Mouse (Mus musculus) heart, adult 2 months (tissue): ENCODE measurements around the gene Sirt1. TPM values are rescaled to one million over a fixed set of nuclear protein-coding genes. Genes with fewer than 3 reads are reported as not detected.
A peak's percentile ranks its signal among the peaks of the same experiment; 100 is the strongest.

ENCODE experiments used
- DNase-seq, 2 experiments: peaks; one replicate each; pipeline ENCODE4 v3.0.0; 2021
- H3K27ac ChIP-seq: fragments of 200-600 bp; 2 replicates; pipeline ENCODE4 v1.8.1; 2022
- H3K27me3 ChIP-seq: fragments of 200-500 bp; 2 replicates; pipeline ENCODE4 v1.6.1; 2012; ENCODE audit warnings: mild to moderate bottlenecking, low read length, inconsistent platforms, mixed read lengths; ENCODE audit not compliant: control insufficient read depth, insufficient read depth
- H3K36me3 ChIP-seq: fragments of 200-500 bp; 2 replicates; pipeline ENCODE4 v1.6.1; 2012; ENCODE audit warnings: low read length, inconsistent platforms; ENCODE audit not compliant: control insufficient read depth, insufficient read depth
- H3K4me1 ChIP-seq: fragments of 200-500 bp; 2 replicates; pipeline ENCODE4 v1.6.1; 2011; ENCODE audit warnings: low read length; ENCODE audit not compliant: control insufficient read depth, insufficient read depth
- H3K4me3 ChIP-seq: fragments of 200-600 bp; 2 replicates; pipeline ENCODE4 v1.8.1; 2022
- H3K79me2 ChIP-seq: fragments of 200-500 bp; replicated peaks from 2 replicates; pipeline ENCODE4 v1.6.1; 2012; ENCODE audit warnings: mild to moderate bottlenecking, inconsistent platforms, low read length, moderate library complexity, mixed read lengths; ENCODE audit not compliant: control insufficient read depth, insufficient read depth
- H3K9ac ChIP-seq: fragments of 200-500 bp; 2 replicates; pipeline ENCODE4 v1.6.1; 2012; ENCODE audit warnings: low read depth, mild to moderate bottlenecking, control low read depth, inconsistent platforms, low read length, mixed read lengths
- CTCF ChIP-seq: fragments of 200-600 bp; IDR thresholded peaks from 2 replicates; pipeline ENCODE4 v1.8.1; 2022; ENCODE audit warnings: antibody characterized with exemption, mild to moderate bottlenecking, moderate library complexity
- EP300 ChIP-seq: fragments of 200-500 bp; IDR thresholded peaks from 2 replicates; pipeline ENCODE4 v1.6.1; 2011; ENCODE audit warnings: low read depth, low read length, control low read depth; ENCODE audit not compliant: insufficient read depth
- POLR2A ChIP-seq: fragments of 200-500 bp; IDR thresholded peaks from 2 replicates; pipeline ENCODE4 v1.6.1; 2011; ENCODE audit warnings: mild to moderate bottlenecking, low read depth, low read length, control low read depth; ENCODE audit not compliant: insufficient read depth
- WGBS: fragments of 180-500 bp; shearing (Covaris S2); methylation state at CpG from one replicate; pipeline ENCODE4 v1.1.7; 2018; 5-methylcytosine and 5-hydroxymethylcytosine counted together
- intact Hi-C: fragments of 180-260 bp; cut with DNase I; formaldehyde crosslinking; loops from one replicate; pipeline ENCODE4 v1.15.1; 2025
- polyA plus RNA-seq: library from polyadenylated mRNA; depleted of rRNA; stranded (reverse); fragments of >200 nt; gene quantifications from 2 replicates; pipeline ENCODE4 v1.2.3, GENCODE M21; 2012
- total RNA-seq, 2 experiments: library from RNA; stranded (reverse); gene quantifications; 2 replicates each; pipeline ENCODE4 v1.2.3; 2021

Gene Sirt1
- total and polyA plus RNA-seq, 3 experiments, result 2.5 to 11.5 (median 10.4) TPM

- no peak for DNase-seq
- intact Hi-C loops, result no loop called here
- WGBS, result 81% methylated on average over 3 of the region's 3 CpGs
- Histone ChIP-seq H3K79me2 (no peaks in the 10 kb centered on the region), H3K4me1 (no peaks in the 10 kb centered on the region), H3K27ac (no peak overlapping the region), H3K4me3 (no peak overlapping the region), H3K9ac (no peak overlapping the region), H3K27me3 (no peaks in the 10 kb centered on the region), H3K36me3 (no peaks in the 10 kb centered on the region)
- TF ChIP-seq CTCF, result no peak
- TF ChIP-seq POLR2A, result no peak
- TF ChIP-seq EP300, result no peak
Observed at GRCm38 (mm10) chr10:63348291-63348690, 33.2 kb downstream of the Sirt1 start.

GRCm38 (mm10) chr10:63344751-63345150 lies 36.8 kb downstream of the Sirt1 start:
- Histone ChIP-seq H3K4me3 (no peak overlapping the region), H3K27me3 (no peaks in the 10 kb centered on the region), H3K9ac (no peak overlapping the region), H3K79me2 (no peaks in the 10 kb centered on the region), H3K36me3 (no peaks in the 10 kb centered on the region), H3K27ac (no peak overlapping the region), H3K4me1 (no peaks in the 10 kb centered on the region)
- no peak for DNase-seq
- no peak for TF ChIP-seq EP300
- no peak for TF ChIP-seq POLR2A
- no peak for TF ChIP-seq CTCF
- intact Hi-C loops, result no loop called here
- 92% methylated on average over 3 of the region's 3 CpGs for WGBS

GRCm38 (mm10) chr10:63341351-63341750 lies 40.2 kb downstream of the Sirt1 start:
- DNase-seq, result no peak
- no peaks in the 10 kb centered on the region for H3K27me3 ChIP-seq
- intact Hi-C loops, result no loop called here

GRCm38 (mm10) chr10:63338914-63339643 lies 42.4 kb downstream of the Sirt1 start:
- Histone ChIP-seq H3K36me3 (peaks cover 8% of the 10 kb centered on the region), H3K27me3 (no peaks in the 10 kb centered on the region), H3K9ac (peak overlapping the region; percentile 99), H3K27ac (peak overlapping the region; percentile 94), H3K79me2 (no peaks in the 10 kb centered on the region), H3K4me1 (peaks cover 3% of the 10 kb centered on the region; the same call in 1 of the 2 replicates), H3K4me3 (peak overlapping the region; percentile 70)
- TF ChIP-seq EP300 (peak; percentile 31; the same call in 1 of the 2 replicates), POLR2A (peak; percentile 96), CTCF (peak; percentile 34)
- intact Hi-C loops, result loop anchor here (1.0 to 5.0 kb wide), 4 partner anchors 38 to 317 kb away; partner anchors contain the start of genes Hnrnph3 and Pbld2
- peak; percentile 94 to 96 for DNase-seq
- WGBS, result 5% methylated on average over 27 of the region's 74 CpGs

More at GRCm38 (mm10) chr10:63341351-63341750, 40.2 kb downstream of the Sirt1 start:
- 84% methylated on average over 2 of the region's 2 CpGs for WGBS
- Histone ChIP-seq H3K9ac (no peak overlapping the region), H3K4me1 (peaks cover 3% of the 10 kb centered on the region; the same call in 1 of the 2 replicates), H3K36me3 (peaks cover 6% of the 10 kb centered on the region), H3K79me2 (no peaks in the 10 kb centered on the region), H3K27ac (no peak overlapping the region), H3K4me3 (no peak overlapping the region)
- TF ChIP-seq CTCF, result no peak
- TF ChIP-seq EP300, result no peak
- TF ChIP-seq POLR2A, result no peak

- 3% methylated on average over 100 of the region's 113 CpGs for WGBS
- peak in 1 of 2 experiments; percentile 79 for DNase-seq
- H3K4me3 ChIP-seq, result peak overlapping the region; percentile 70
- intact Hi-C loops, result loop anchor here (2.0 to 5.0 kb wide), 3 partner anchors 39 to 316 kb away; partner anchors contain the start of genes Hnrnph3 and Pbld2
- H3K4me1 ChIP-seq, result peaks cover 3% of the 10 kb centered on the region; the same call in 1 of the 2 replicates
- no peak for TF ChIP-seq POLR2A
- TF ChIP-seq EP300, result no peak
- TF ChIP-seq CTCF, result no peak
- no peaks in the 10 kb centered on the region for H3K79me2 ChIP-seq
- H3K27me3 ChIP-seq, result no peaks in the 10 kb centered on the region
- H3K27ac ChIP-seq, result peak overlapping the region; percentile 94
- peaks cover 8% of the 10 kb centered on the region for H3K36me3 ChIP-seq
- H3K9ac ChIP-seq, result peak overlapping the region; percentile 99
Observed at GRCm38 (mm10) chr10:63337951-63338836, 43.3 kb downstream of the Sirt1 start.

GRCm38 (mm10) chr10:63337326-63337725 lies 44.2 kb downstream of the Sirt1 start:
- Histone ChIP-seq H3K4me1 (peaks cover 3% of the 10 kb centered on the region; the same call in 1 of the 2 replicates), H3K4me3 (peak overlapping the region; percentile 70), H3K9ac (no peak overlapping the region; the same call in 1 of the 2 replicates), H3K27me3 (no peaks in the 10 kb centered on the region), H3K79me2 (no peaks in the 10 kb centered on the region), H3K27ac (no peak overlapping the region), H3K36me3 (peaks cover 8% of the 10 kb centered on the region)
- 30% methylated on average over 5 of the region's 5 CpGs for WGBS
- TF ChIP-seq CTCF, result no peak
- no peak for TF ChIP-seq EP300
- no peak for TF ChIP-seq POLR2A
- intact Hi-C loops, result loop anchor here (5.0 kb wide), 1 partner anchor 315 kb away; the partner anchor contains the start of genes Hnrnph3 and Pbld2
- DNase-seq, result no peak
